Mouse (Mus musculus): ENCODE results near the gene Rnf182. TPM values are rescaled to one million over a fixed set of nuclear protein-coding genes. Genes with fewer than 3 reads are reported as not detected.
A peak's percentile ranks its signal among the peaks of the same experiment; 100 is the strongest.

Rnf182 gene
- polyA plus RNA-seq, 1 experiment = 0.03 TPM

DNA sequence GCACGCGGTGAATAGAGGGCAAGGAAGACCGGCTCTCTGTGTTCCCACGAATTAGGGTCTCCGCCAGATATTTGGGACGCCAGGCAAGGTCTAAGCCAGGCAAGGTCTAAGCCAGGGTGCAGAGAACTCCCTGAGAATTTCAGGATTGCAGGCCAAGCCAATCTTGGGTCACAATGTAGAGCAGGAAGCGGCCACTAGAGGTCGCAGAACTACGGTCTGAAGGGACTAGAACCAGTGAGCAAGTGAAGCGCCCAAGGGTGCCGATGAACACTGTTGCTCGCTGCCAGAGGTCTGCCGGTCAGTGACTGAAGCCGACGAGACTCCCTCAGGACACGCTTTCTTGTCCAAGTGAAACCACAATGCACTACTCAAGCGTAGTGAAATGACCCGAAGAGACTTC, 35.8 kb upstream of the Rnf182 start:
- 23% methylated on average over 18 of the region's 18 CpGs for WGBS
- H3K27me3 ChIP-seq (ENCODE audit: control insufficient read depth, insufficient read depth, low read length) = 0 out of 2 replicates have a peak, but pooled peaks cover 4% of the 10 kb centered on the region
- TF ChIP-seq CTCF (IDR thresholded peaks at IDR 0.05; ENCODE audit: extremely low read depth, insufficient read length, insufficient replicate concordance, low read depth, low read length) (peak; percentile 76; the same call in 1 of the 2 replicates), POLR2A (IDR thresholded peaks at IDR 0.05; ENCODE audit: low read depth, low read length) (no peak)
- no peak overlapping the region for H3K4me3 ChIP-seq (ENCODE audit: low read depth, low read length)
- H3K36me3 ChIP-seq (ENCODE audit: control insufficient read depth, insufficient read depth, low read length) = no peaks in the 10 kb centered on the region
- H3K27ac ChIP-seq (ENCODE audit: insufficient read depth, low read depth, low read length) = no peak overlapping the region
- no peaks in the 10 kb centered on the region for H3K4me1 ChIP-seq (ENCODE audit: control insufficient read depth, insufficient read depth, insufficient read length, low read length)

DNA sequence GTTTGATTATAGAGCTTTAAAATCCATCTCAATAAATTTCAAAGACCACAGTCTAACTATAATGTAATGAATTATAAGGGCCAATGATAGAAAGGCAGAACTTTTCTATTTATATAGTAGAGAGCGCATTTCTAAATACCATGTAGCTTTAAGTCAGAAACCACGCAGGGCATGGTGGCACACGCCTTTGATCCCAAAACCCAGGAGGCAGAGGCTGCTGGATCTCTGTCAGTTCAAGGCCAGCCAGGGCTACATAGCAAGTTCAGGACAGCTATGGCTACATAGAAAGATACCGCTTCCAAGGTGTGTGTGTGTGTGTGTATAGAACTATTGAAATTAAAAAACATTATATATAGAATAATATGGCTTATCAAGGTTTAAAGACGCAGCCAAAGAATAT, 34.8 kb upstream of the Rnf182 start:
- no peaks in the 10 kb centered on the region for H3K4me1 ChIP-seq (ENCODE audit: control insufficient read depth, insufficient read depth, insufficient read length, low read length)
- no peak overlapping the region for H3K4me3 ChIP-seq (ENCODE audit: low read depth, low read length)
- TF ChIP-seq POLR2A (IDR thresholded peaks at IDR 0.05; ENCODE audit: low read depth, low read length) = no peak
- TF ChIP-seq CTCF (IDR thresholded peaks at IDR 0.05; ENCODE audit: extremely low read depth, insufficient read length, insufficient replicate concordance, low read depth, low read length) = no peak
- no peaks in the 10 kb centered on the region for H3K36me3 ChIP-seq (ENCODE audit: control insufficient read depth, insufficient read depth, low read length)
- H3K27me3 ChIP-seq (ENCODE audit: control insufficient read depth, insufficient read depth, low read length) = 0 out of 2 replicates have a peak, but pooled peaks cover 4% of the 10 kb centered on the region
- WGBS = 95% methylated on average over 5 of the region's 5 CpGs
- no peak overlapping the region for H3K27ac ChIP-seq (ENCODE audit: insufficient read depth, low read depth, low read length)

DNA sequence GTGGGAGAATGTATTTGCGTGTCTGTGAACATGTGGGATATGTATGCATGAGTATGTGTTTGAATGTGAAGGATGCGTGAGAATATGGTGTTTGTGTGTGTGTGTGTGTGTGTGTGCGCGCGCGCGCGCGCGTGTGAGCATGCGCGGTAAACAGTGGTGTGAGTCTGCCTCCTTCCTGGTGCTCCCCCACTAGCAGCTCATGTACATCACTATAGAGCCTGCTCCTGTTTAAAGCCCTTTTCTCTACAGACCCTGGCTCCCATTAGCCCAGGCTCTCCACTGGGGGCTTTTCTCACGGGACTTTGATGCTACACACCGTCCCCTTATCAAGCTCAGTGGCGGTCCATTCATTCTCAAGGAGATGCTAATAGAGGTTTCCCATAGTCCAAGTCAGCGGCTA, 32.5 kb upstream of the Rnf182 start:
- no peak overlapping the region for H3K4me3 ChIP-seq (ENCODE audit: low read depth, low read length)
- H3K27ac ChIP-seq (ENCODE audit: insufficient read depth, low read depth, low read length) = no peak overlapping the region
- WGBS = 61% methylated on average over 16 of the region's 16 CpGs
- no peaks in the 10 kb centered on the region for H3K36me3 ChIP-seq (ENCODE audit: control insufficient read depth, insufficient read depth, low read length)
- TF ChIP-seq POLR2A (IDR thresholded peaks at IDR 0.05; ENCODE audit: low read depth, low read length) (no peak), CTCF (IDR thresholded peaks at IDR 0.05; ENCODE audit: extremely low read depth, insufficient read length, insufficient replicate concordance, low read depth, low read length) (no peak)
- 0 out of 2 replicates have a peak, but pooled peaks cover 4% of the 10 kb centered on the region for H3K27me3 ChIP-seq (ENCODE audit: control insufficient read depth, insufficient read depth, low read length)
- no peaks in the 10 kb centered on the region for H3K4me1 ChIP-seq (ENCODE audit: control insufficient read depth, insufficient read depth, insufficient read length, low read length)

DNA sequence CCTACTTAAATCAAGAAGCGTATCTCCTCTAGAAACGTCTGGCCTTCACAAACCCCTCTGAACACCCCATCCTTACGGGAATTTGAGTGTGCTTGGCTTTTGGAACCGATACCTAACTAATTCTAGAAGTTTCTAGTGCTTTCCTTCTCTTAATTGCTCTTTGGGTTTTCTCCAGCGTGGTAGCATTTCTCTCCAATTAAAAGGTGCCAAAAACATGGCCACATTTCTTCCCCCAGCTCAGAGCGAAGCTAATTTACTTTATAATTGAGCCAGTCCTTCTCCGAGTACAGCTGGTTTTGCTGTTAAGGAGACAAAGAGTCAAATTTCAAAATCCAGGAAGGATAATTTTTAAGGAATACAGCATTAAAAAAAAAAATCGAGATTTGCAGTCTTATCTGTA, 32.0 kb upstream of the Rnf182 start:
- H3K36me3 ChIP-seq (ENCODE audit: control insufficient read depth, insufficient read depth, low read length) = no peaks in the 10 kb centered on the region
- no peak overlapping the region for H3K27ac ChIP-seq (ENCODE audit: insufficient read depth, low read depth, low read length)
- 65% methylated on average over 8 of the region's 8 CpGs for WGBS
- TF ChIP-seq POLR2A (IDR thresholded peaks at IDR 0.05; ENCODE audit: low read depth, low read length) (no peak), CTCF (IDR thresholded peaks at IDR 0.05; ENCODE audit: extremely low read depth, insufficient read length, insufficient replicate concordance, low read depth, low read length) (no peak)
- H3K4me1 ChIP-seq (ENCODE audit: control insufficient read depth, insufficient read depth, insufficient read length, low read length) = no peaks in the 10 kb centered on the region
- 0 out of 2 replicates have a peak, but pooled peaks cover 4% of the 10 kb centered on the region for H3K27me3 ChIP-seq (ENCODE audit: control insufficient read depth, insufficient read depth, low read length)
- H3K4me3 ChIP-seq (ENCODE audit: low read depth, low read length) = no peak overlapping the region

DNA sequence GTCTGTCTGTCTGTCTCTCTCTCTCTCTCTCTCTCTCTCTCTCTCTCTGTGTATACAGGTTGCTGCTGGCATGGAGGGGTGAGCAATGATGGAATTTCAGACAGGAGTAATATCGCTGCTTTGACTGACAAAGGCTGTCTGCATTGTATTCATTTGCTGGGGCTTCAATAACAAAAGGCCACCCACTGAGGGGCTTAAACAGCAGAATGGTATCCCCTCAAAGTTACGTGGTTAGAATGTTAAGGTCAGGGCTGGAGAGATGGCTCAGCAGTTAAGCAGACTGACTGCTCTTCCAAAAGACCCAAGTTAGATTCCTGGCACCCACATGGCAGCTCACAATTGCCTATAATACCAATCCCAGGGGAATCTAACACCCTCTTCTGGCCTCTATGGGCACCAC, 30.2 kb upstream of the Rnf182 start:
- Histone ChIP-seq H3K4me3 (ENCODE audit: low read depth, low read length) (no peak overlapping the region), H3K36me3 (ENCODE audit: control insufficient read depth, insufficient read depth, low read length) (no peaks in the 10 kb centered on the region), H3K4me1 (ENCODE audit: control insufficient read depth, insufficient read depth, insufficient read length, low read length) (no peaks in the 10 kb centered on the region), H3K27ac (ENCODE audit: insufficient read depth, low read depth, low read length) (no peak overlapping the region), H3K27me3 (ENCODE audit: control insufficient read depth, insufficient read depth, low read length) (0 out of 2 replicates have a peak, but pooled peaks cover 4% of the 10 kb centered on the region)
- 75% methylated on average over 2 of the region's 2 CpGs for WGBS
- TF ChIP-seq POLR2A (IDR thresholded peaks at IDR 0.05; ENCODE audit: low read depth, low read length) = no peak
- no peak for TF ChIP-seq CTCF (IDR thresholded peaks at IDR 0.05; ENCODE audit: extremely low read depth, insufficient read length, insufficient replicate concordance, low read depth, low read length)

DNA sequence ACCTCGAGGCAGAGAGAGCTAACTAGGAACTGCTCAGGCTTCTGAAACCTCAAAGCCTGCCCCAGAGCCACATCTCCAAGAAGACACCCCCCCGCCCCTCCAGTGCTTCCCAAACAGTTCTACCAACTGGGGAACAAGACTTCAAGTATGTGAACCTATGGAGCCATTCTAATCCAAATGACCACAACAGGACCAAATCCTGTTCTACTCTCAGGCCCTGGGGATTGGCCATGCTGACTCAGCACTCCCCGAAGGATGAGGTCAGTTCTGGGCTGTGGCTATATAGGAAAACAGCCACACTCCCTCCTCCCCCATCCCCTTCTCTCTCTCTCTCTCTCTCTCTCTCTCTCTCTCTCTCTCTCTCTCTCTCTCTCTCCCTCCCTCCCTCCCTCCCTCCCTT, 28.5 kb upstream of the Rnf182 start:
- Histone ChIP-seq H3K27ac (ENCODE audit: insufficient read depth, low read depth, low read length) (no peak overlapping the region), H3K36me3 (ENCODE audit: control insufficient read depth, insufficient read depth, low read length) (no peaks in the 10 kb centered on the region), H3K4me3 (ENCODE audit: low read depth, low read length) (no peak overlapping the region), H3K4me1 (ENCODE audit: control insufficient read depth, insufficient read depth, insufficient read length, low read length) (no peaks in the 10 kb centered on the region), H3K27me3 (ENCODE audit: control insufficient read depth, insufficient read depth, low read length) (peaks cover 4% of the 10 kb centered on the region; the same call in 1 of the 2 replicates)
- WGBS = 80% methylated on average over 3 of the region's 3 CpGs
- TF ChIP-seq CTCF (IDR thresholded peaks at IDR 0.05; ENCODE audit: extremely low read depth, insufficient read length, insufficient replicate concordance, low read depth, low read length) (no peak), POLR2A (IDR thresholded peaks at IDR 0.05; ENCODE audit: low read depth, low read length) (no peak)

DNA sequence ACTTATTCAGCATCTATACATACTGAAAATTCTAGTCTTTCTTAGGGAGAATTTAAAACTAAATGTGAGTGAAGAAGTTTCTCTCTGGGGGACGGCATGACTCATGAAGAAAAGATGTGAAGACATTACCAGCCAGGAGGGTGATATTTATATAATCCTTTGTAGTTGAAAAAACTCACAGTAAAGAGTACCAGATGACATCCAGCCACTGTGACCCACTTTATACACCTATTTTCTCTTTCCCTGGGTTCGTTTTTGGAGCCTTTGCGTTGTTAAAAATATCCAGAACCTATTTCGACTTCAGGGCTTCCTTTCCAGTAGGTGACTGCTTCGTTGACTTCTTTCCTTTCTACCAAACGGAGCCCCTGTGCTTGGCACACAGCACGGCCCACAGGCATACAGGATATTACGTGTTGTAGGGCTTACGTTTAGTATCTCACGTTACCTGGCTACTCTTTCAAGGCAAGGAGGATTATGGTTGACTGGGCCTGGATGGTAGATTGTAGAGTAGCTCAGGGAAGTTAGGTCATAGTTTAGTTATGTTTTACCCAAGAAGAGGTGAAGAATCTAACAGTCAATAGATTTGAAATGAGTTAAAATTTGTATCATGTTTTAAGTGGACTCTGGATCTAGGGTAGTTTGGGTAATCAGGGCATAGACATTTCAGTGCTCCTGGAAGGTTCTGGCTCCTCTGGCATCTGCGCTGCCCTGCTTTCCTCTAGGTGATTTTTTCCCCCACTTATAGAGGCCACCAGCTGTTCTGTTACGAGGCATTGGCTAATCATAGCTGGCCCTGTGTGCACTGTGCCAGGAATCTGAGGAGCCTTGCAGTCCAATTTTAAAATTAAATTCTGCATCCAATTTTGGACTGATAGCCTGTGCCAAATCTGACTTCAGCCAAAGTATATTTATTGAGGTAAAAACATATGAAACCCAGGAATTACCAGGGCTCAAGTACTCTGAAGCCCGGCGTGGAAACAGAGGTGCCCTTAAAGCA, 27.4 kb upstream of the Rnf182 start:
- H3K4me1 ChIP-seq (ENCODE audit: control insufficient read depth, insufficient read depth, insufficient read length, low read length) = 0 out of 2 replicates have a peak, but pooled peaks cover 2% of the 10 kb centered on the region
- 77% methylated on average over 14 of the region's 14 CpGs for WGBS
- TF ChIP-seq CTCF (IDR thresholded peaks at IDR 0.05; ENCODE audit: extremely low read depth, insufficient read length, insufficient replicate concordance, low read depth, low read length) (no peak), POLR2A (IDR thresholded peaks at IDR 0.05; ENCODE audit: low read depth, low read length) (no peak)
- H3K4me3 ChIP-seq (ENCODE audit: low read depth, low read length) = no peak overlapping the region
- H3K27me3 ChIP-seq (ENCODE audit: control insufficient read depth, insufficient read depth, low read length) = peaks cover 5% of the 10 kb centered on the region
- no peak overlapping the region for H3K27ac ChIP-seq (ENCODE audit: insufficient read depth, low read depth, low read length)
- H3K36me3 ChIP-seq (ENCODE audit: control insufficient read depth, insufficient read depth, low read length) = no peaks in the 10 kb centered on the region
